Mouse (Mus musculus) cerebellum, adult 9-11 months (tissue): ENCODE measurements around the gene Ift43.
A peak's percentile ranks its signal among the peaks of the same experiment; 100 is the strongest.

ENCODE experiments used
- DNase-seq: peaks from one replicate; pipeline ENCODE4 v3.0.0; 2022

Gene Ift43

GRCm38 (mm10) chr12:86132799-86133198 is 50.5 kb downstream of the Ift43 start:
- peak; percentile 75 for DNase-seq

- DNase-seq: no peak
These were observed 53.4 kb downstream of the Ift43 start for GRCm38 (mm10) chr12:86135691-86136090.

- DNase-seq: no peak
These were observed 56.4 kb downstream of the Ift43 start for GRCm38 (mm10) chr12:86138696-86139095.

GRCm38 (mm10) chr12:86142389-86142788 is 60.0 kb downstream of the Ift43 start:
- no peak for DNase-seq

- DNase-seq: no peak
These were observed 63.9 kb downstream of the Ift43 start for GRCm38 (mm10) chr12:86146246-86146645.

GRCm38 (mm10) chr12:86148271-86148670 is 65.9 kb downstream of the Ift43 start:
- no peak for DNase-seq

- no peak for DNase-seq
These were observed 66.7 kb downstream of the Ift43 start for GRCm38 (mm10) chr12:86149087-86149486.

- DNase-seq: no peak
These were observed 69.6 kb downstream of the Ift43 start for GRCm38 (mm10) chr12:86151941-86152340.

- DNase-seq: no peak
These were observed 71.0 kb downstream of the Ift43 start for GRCm38 (mm10) chr12:86153213-86153957.

GRCm38 (mm10) chr12:86155176-86155575 is 72.8 kb downstream of the Ift43 start:
- DNase-seq: no peak

- peak; percentile 47 for DNase-seq
These were observed 74.8 kb downstream of the Ift43 start for GRCm38 (mm10) chr12:86157166-86157565.

- DNase-seq: peak; percentile 73
These were observed 75.6 kb downstream of the Ift43 start for GRCm38 (mm10) chr12:86157894-86158444.

- peak; percentile 99 for DNase-seq
These were observed 76.5 kb downstream of the Ift43 start for GRCm38 (mm10) chr12:86158689-86159483.

GRCm38 (mm10) chr12:86161436-86161835 is 79.1 kb downstream of the Ift43 start:
- DNase-seq: peak; percentile 76

GRCm38 (mm10) chr12:86161942-86162341 is 79.6 kb downstream of the Ift43 start:
- DNase-seq: peak; percentile 53

GRCm38 (mm10) chr12:86162890-86163816 is 80.8 kb downstream of the Ift43 start:
- peak; percentile 39 for DNase-seq

- DNase-seq: no peak
These were observed 83.9 kb downstream of the Ift43 start for GRCm38 (mm10) chr12:86166244-86166643.

GRCm38 (mm10) chr12:86167075-86167474 is 84.7 kb downstream of the Ift43 start:
- DNase-seq: peak; percentile 60

- DNase-seq: no peak
These were observed 86.4 kb downstream of the Ift43 start for GRCm38 (mm10) chr12:86168712-86169111.

GRCm38 (mm10) chr12:86169195-86169594 is 86.9 kb downstream of the Ift43 start:
- no peak for DNase-seq

GRCm38 (mm10) chr12:86173314-86173713 is 91.0 kb downstream of the Ift43 start:
- no peak for DNase-seq

GRCm38 (mm10) chr12:86174369-86174768 is 92.0 kb downstream of the Ift43 start:
- DNase-seq: no peak

- DNase-seq: no peak
These were observed 93.2 kb downstream of the Ift43 start for GRCm38 (mm10) chr12:86175476-86175942.
